Comparison of ENCODE assay signal across 8 mouse cellular contexts in the genomic region with DNA sequence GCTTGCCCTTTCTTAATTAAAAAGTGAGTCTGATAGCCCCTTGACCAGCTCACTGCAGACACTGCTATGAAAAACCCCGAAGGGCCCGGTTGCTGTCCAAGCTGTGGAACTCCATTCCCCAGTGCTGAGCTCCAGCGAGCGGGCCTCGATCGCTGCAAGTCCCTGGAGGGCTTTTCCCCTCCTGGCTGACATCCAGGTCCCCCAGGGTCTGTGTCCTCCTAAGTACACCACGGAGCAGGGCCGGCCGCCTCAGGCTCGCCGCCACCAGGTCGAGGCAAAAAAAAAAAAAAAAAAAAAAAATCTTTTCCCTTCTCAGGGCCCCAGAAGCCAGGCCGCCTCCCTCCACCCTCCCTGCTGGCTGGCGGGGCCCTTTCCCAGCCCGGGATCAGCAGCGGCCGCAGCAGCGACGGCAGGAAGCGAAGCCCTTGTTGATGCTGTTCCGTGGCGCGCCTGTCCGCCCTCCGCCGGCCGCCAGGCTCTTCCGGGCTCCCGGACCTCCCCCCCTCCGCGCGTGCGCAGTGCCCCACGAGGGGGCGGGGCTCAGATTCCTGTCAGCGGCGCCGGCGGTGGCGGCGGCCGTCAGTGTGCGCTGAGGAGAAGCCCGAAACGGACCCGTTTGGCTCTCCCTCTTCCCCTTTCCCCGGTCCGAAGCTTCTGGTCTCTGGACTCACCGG. TPM values are rescaled to one million over a fixed set of nuclear protein-coding genes. Genes with fewer than 3 reads are reported as not detected.
DNase-seq lines count a peak whose midpoint lies in the region; ATAC-seq and TF ChIP-seq lines count a peak whose summit lies in the region.

Gene Nfat5, plus strand, starts transcription at position 543 of the 674 bp plus-strand sequence.

- H3K9ac ChIP-seq in forebrain, embryonic 15.5 days (replicated peaks) = peak within 1 kb of the TSS; percentile 83

- H3K36me3 ChIP-seq in forebrain, embryonic 15.5 days = no peaks in the 10 kb centered on the region

- peaks cover 16% of the 10 kb centered on the region for H3K4me1 ChIP-seq in forebrain, embryonic 15.5 days
- peaks cover 2% of the 10 kb centered on the region for H3K4me1 ChIP-seq in lung, adult 2 months (ENCODE audit: control insufficient read depth, insufficient read depth, low read length)

- TF ChIP-seq POLR2A in lung, adult 2 months (IDR thresholded peaks at IDR 0.05; ENCODE audit: borderline replicate concordance, extremely low read depth, low read depth, low read length) = peak; percentile 79

- ATAC-seq in forebrain, embryonic 15.5 days (replicated peaks) = peak; percentile 95
- ATAC-seq in neutrophil, adult 5-6 weeks (ENCODE audit: extremely low read depth, insufficient number of reproducible peaks, low FRiP score, poor library complexity, severe bottlenecking) = peak; percentile 82

- WGBS in forebrain, embryonic 15.5 days = under 1% methylated on average over 49 of the region's 49 CpGs
- 1% methylated on average over 40 of the region's 49 CpGs for WGBS in lung, adult 2 months

- H3K9me3 ChIP-seq in forebrain, embryonic 15.5 days = no peaks in the 10 kb centered on the region

- no peaks in the 10 kb centered on the region for H3K27me3 ChIP-seq in forebrain, embryonic 15.5 days

- intact Hi-C loops in heart, postnatal 25 days (cut with DNase I) = loop anchor here (2.0 kb wide), 1 partner anchor 86 kb away; no protein-coding TSS in a partner anchor

- peak; percentile 94 for DNase-seq in ES-CJ7 (ENCODE audit: low read depth, low spot score)
- DNase-seq in cerebellum, adult 11 months = peak; percentile 98
- DNase-seq in heart, postnatal 25 days (ENCODE audit: low spot score) = peak; percentile 96
- peak; percentile 94 to 99 for DNase-seq in layer of hippocampus, adult 18-20 months (ENCODE audit: low spot score in 2 of 2)
- DNase-seq in lung, adult 2 months = peak; percentile 100
- peak; percentile 90 to 91 for DNase-seq in thymus, adult 18-20 months

- H3K4me3 ChIP-seq in forebrain, embryonic 15.5 days = peak within 1 kb of the TSS; percentile 82
- peak within 1 kb of the TSS; percentile 84 for H3K4me3 ChIP-seq in lung, adult 2 months (replicated peaks; ENCODE audit: extremely low read depth, low read depth, low read length)

- H3K27ac ChIP-seq in forebrain, embryonic 15.5 days (replicated peaks) = peak within 1 kb of the TSS; percentile 95

- TF ChIP-seq CTCF in lung, adult 2 months (IDR thresholded peaks at IDR 0.05; ENCODE audit: insufficient read depth, low read length) = no peak

- peak within 1 kb of the TSS; percentile 64 for H3K4me2 ChIP-seq in forebrain, embryonic 15.5 days (replicated peaks)

RNA-seq across cellular contexts. Expression of gene Nfat5, which starts in this region (rescaled TPM):
- 9.4 and 10.2 TPM in 2 replicates for polyA plus RNA-seq in forebrain, embryonic 15.5 days (2015; fragmentation: Nextera tagmentation; extraction: Ambion mirVana)
- total RNA-seq in heart, postnatal 25 days (2021) = 10 to 100 TPM; 24.5 to 27.5 TPM
- 10 to 100 TPM; 48.1 to 57.3 TPM for total RNA-seq in layer of hippocampus, adult 18-20 months (2021)
- 21.0 and 31.2 TPM in 2 replicates for polyA plus RNA-seq in lung, adult 2 months (2012; rRNA removed)
- 80.1 and 105 TPM in 2 replicates for total RNA-seq in neutrophil, adult 5-6 weeks (2017)

Comparison
In these comparisons a context has a peak if more than half of its experiments do, and no peak if none do; other contexts are left out.
1. Peak in every context shown above with its lines: DNase-seq, ATAC-seq, H3K4me3 ChIP-seq and H3K27ac ChIP-seq.